Mouse (Mus musculus) olfactory bulb, adult 2 months (tissue): ENCODE results near the gene Mon1b.

Experiments
- CTCF ChIP-seq: fragments of 200-500 bp; IDR thresholded peaks from 2 replicates; pipeline ENCODE4 v1.5.1; 2012; ENCODE audit warnings: low read depth, mild to moderate bottlenecking, low read length, moderate library complexity; ENCODE audit not compliant: insufficient read depth
- POLR2A ChIP-seq: fragments of 200-500 bp; IDR thresholded peaks from 2 replicates; pipeline ENCODE4 v1.6.1; 2012; ENCODE audit warnings: mild to moderate bottlenecking, low read depth, low read length, moderate library complexity; ENCODE audit not compliant: insufficient read depth

GRCm38 (mm10) chr8:113665036-113665435, 29.6 kb downstream of the Mon1b start:
- TF ChIP-seq POLR2A (no peak), CTCF (no peak)
